Mouse (Mus musculus) embryo, embryonic 10.5 days (tissue): ENCODE results near the gene Ccdc154.

ENCODE experiments used
- DNase-seq: peaks from one replicate; pipeline ENCODE4 v3.0.0-alpha.2; 2015; ENCODE audit warnings: low spot score

Ccdc154 gene

DNA sequence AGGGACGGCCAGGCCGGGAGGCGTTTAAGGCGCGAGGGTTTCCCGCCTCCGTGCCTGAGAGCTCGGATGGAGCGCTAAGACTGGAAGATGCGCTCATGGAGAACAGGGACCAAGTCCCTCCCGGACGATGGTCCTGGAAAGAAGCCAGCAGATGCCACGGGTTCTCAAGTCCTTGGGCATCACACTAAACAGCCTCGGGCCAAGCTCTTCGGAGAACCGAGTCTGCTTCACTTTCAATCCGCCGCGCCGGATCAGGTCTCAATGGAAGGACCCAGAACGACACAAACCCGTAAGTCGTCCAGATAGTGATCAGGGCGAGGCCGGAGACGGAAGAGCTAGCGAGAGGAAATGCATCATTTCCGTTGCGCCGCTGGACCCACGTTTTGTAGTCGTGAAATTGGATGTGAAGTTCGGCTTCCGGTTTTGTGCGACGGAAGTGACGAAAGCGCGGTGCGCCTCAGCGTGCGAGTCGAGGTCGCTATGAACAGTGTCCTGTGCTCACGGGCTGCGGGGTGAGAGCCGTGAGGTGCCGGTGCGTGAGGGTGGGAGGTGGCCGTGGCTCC is 21.9 kb downstream of the Ccdc154 start, which contains the start of gene BC003965:
Gene BC003965, plus strand, starts transcription at position 426 of the 563 bp plus-strand sequence.
- DNase-seq: peak; percentile 99

DNA sequence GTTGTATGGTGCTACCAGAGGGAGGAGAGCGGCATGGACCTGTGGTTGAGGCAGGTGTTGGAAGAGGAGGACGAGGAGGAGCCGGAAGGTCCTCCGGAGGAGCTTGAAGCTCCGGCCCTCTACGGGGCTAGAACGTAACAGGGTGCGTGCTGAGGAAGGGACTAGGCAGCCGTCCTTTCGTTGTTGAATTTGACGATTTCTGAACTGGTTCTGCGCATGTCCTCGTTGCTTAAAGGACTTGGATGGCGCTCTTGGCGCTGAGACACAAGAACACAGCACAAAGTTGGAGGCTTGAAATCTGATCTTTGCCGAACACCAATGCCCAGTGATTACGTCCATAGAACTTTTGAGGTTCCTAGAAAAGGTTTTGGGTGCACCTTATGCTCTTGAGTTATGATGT is 22.7 kb downstream of the Ccdc154 start:
- DNase-seq: peak; percentile 3

DNA sequence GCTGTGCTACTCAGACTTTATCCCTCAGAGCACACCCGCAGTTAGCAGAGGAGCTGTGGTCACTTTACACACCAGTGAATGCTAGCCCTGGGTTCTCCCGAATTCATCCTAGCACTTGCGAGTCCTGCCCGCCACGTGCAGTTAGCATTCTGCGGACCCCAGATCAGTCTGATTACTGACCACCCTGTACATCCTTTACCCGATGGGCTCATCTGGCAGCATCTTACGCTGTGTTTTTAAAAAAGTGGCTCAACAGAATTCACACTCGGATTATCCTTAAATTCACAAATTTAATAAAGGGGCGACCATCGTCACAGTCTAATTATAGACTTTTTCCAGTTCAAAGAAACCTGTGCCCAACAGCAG is 25.5 kb downstream of the Ccdc154 start:
- no peak for DNase-seq

DNA sequence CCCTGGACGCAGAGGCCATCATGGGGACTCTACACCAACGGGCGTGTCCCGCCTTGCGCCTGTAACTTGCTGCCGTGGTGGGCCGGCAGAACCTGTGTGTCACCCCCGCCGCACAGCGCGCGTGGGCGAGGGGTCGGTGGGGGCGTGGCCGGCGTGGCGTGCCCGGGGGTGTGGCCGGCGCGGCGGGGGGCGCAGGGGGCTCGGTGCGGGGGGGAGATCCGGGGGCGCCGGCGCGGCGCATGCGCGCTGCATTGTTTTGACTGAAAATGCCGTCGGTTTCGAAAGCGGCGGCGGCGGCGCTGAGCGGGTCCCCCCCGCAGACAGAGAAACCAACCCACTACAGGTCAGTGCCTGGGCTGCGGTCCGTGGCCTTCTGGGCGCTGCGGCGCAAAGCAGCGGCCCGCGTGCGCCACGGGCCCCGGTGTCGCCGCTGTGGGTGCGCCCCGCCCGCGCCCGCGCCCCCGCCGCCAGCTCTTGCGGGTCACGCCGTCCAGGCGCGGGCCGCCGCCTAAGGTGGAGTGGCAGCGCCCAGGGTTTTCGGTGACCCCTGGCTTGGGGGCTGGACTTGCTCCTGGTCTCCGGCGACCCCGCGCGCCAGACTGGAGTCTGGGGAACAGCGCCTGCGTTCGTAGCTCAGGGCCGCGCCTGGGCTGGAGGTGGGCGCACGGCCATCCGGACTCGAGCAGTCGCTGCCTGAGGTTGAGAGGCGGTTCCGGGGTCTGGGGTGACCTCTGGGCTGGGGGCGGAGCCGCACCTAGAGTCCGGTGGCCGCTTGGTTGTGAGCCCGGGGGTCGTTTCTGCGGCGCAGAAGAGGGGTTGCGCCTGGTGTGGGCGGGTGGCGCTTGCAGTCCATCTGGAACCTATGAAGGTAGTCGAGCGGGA is 26.1 kb downstream of the Ccdc154 start, which contains the start of gene Unkl:
Gene Unkl, plus strand, starts transcription at position 248 of the 882 bp plus-strand sequence.
- peak; percentile 73 for DNase-seq

DNA sequence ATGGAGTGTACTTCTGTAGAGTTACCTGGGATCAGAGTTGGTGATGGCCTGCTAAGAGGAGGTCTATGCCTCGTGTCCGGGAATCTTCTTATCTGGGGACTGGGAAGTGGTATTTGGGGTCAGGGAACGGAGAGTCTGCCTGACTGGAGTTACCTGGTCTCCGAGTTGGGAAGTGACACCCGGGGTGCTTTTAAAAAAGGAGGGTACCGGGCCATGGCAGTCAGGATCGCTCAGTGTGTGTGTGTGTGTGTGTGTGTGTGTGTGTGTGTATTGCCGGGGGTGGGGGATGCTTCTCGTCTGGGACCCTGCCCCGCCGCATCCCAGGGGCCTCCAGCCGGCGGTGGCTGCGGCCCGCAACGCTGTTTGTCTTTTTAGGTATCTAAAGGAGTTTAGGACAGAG is 26.8 kb downstream of the Ccdc154 start:
- no peak for DNase-seq

DNA sequence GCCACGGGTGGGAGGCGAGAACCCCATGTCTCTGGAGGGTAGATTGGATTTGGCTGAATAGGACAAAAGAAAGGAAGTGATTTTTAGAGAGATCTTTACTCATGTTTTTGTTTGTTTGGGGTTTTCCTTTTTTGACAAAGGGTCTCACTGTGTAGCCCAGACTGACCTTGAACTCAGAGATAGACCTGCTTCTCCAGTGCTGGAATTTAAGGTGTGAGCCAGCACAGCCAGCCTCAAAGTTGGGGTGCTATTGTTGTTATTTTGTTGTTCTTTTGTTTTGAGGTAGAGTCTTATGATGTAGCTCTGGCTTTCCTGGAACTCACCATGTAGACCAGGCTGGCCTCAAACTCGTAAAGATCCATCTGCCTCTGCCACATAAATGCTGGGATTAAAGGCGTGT is 40.1 kb downstream of the Ccdc154 start:
- DNase-seq: no peak

DNA sequence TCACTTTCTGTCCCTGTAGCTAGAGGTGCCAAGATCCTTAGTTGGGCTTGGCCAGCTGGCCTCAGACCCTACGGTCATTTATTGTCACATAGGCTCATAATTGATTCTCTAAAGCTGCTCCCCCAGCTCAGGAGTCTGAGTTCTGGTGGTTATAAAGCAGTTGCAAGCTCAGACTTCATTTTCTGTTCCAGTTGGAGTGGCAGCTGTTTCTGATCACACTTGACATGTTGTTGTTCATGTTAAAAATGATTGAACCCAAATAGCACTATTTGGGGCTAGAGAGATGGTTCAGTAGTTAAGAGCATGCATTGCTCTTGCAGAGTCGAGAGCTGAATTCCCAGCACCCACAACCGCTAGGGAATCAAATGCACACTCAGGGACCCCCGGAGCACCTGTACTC is 47.7 kb downstream of the Ccdc154 start:
- DNase-seq: no peak

DNA sequence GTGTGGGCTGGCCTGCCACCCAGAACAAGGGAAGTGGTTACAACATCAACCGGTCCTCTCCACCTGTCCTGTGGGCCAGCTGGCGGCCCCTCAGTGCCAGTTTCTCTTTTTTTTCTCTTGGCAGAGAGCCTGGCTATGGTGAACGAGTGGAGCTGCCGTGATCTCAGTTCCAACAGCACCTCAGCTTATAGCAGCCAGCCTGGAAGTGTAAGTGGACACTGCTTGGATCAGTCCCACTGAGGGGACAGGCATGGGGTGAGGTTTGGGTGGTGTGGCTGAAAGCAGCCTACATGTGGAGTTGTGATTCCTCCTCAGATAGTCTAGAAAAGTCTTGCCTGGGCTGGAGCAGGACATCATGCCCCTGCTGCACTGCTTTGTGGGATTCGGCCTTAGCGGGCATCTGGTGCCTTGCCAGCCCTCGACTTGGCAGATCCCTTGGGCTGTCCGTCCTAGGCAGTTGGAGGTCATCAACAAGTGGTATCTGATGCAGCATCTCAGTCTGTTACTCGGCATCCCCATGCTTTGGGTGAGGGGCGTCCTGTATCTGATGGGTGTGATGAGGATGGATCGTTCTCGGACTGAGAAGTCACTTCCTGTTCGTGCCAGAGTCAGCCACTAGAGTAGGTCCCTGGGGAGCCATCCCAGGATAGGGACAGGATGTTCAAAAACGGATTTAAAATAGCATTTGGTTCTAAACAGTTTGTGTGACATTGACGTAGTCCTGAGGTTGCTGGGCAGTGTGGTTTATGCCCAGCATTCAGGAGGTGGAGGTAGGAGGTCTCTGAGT is 48.6 kb downstream of the Ccdc154 start:
- no peak for DNase-seq

DNA sequence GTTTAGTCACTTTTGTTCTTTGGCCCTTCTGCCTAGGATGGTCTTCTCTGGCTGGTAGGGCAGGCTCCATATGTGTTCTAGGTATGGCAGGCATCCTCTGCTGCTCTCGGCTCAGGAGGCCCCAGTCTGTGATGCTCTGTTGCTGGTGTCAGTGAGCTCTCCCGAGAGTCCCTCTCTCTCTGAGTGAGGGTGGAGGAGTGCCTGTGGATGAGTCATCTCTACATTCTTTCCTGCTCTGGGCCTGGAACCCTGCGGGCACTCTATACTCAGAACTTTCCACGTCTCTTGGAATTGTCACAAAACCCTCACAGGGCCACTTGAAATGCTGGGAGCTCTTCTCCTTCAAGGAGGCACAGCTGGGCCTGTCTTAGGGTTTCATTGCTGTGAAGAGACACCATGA is 49.4 kb downstream of the Ccdc154 start:
- DNase-seq: no peak

DNA sequence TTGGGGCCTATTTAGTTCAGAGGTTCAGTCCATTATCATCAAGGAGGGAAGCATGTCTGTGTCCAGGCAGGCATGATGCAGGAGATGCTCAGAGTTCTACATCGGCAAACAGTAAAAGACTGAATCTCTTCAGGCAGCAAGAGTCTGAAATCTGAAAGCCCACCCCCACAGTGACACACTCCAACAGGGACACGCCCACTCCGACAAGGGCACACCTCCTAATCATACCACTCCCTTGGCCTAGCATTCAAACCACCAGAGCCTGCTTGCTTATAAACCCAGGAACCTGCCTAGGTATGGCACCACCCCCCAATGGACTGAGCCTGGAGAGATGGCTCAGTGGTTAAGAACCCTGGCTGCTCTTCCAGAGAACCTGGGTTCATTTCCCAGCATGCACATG is 53.2 kb downstream of the Ccdc154 start:
- no peak for DNase-seq

DNA sequence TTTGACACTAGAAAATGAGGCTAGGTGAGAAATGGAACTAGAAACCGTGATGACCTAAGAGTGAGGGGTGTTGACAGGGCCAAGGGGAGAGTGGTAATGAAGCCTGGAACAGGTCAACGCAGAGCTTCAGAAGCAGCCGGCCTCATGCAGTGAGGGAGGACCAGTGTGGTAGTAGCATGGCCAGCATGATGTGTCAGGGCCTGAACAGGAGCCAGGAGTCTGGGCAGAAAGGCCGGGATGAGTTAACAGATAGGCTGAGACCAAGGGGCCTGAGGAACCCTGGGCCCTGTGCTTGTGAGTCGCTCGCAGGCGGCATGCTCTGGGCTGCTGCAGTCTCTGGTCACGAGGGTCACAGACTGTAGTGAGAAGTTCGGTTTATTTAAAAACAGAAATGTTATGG is 56.7 kb downstream of the Ccdc154 start:
- DNase-seq: no peak

DNA sequence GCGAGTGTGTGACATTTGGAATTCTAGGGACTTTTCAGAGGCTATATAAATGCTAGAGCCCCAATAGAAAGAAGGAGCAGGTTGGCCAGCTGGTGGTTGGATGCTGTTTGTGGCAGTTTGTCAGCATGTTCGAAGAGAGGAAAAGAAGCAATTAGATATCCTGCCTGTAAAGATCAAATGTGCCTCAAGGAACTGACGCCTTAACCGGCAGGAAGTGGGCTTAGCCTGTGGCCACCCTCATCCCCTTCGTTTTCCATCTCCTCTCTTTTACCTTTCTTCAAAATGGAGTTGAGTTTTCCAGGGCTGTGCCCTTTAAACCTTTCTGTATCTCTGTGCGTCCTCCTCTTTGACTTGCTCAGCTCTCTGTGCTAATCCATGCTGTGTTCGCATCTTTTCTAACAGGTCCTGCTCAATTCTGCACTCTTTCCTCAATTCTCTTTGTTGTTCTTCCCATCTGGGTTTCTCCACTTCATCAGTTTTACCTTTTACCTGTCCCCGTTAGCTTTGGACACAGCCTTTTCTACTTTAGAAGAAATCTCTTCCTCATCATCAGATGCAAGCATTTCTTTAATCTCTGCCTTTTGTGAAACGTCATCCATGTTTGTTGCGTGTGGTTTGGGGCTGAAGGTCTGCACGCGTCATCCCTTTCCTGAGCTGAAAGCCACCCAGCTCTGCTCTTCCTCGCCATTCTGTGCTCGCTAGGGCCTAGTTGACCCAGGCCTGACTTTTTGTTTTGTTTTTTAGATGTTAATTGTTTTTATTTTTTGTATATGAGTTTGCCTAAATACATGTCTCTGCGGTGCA is 57.4 kb downstream of the Ccdc154 start:
- no peak for DNase-seq

DNA sequence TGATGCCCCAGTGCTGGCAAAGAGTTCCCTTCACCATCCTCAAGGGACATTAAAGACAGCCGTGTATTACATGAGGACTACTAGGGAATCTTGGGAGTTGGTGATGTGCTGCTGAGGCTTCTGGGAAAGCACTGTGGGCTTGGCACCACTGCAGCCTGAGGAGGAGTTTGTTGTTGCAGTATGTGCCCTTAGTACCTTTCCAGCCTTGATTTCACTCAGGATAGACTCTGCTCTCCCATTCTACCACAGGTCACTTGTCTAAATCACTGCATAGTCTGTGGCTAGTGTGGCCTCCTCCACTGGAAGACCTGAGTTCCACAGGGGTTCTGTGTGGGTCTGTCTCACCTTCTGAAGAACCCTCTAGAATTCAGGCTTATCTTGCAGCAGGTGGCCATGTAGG is 58.5 kb downstream of the Ccdc154 start:
- DNase-seq: no peak
